Mouse (Mus musculus): ENCODE measurements around the gene Snrnp40. TPM values are rescaled to one million over a fixed set of nuclear protein-coding genes. Genes with fewer than 3 reads are reported as not detected.

The Snrnp40 gene
- polyA plus RNA-seq, 1 experiment from 2014 or later: 155 TPM

DNA sequence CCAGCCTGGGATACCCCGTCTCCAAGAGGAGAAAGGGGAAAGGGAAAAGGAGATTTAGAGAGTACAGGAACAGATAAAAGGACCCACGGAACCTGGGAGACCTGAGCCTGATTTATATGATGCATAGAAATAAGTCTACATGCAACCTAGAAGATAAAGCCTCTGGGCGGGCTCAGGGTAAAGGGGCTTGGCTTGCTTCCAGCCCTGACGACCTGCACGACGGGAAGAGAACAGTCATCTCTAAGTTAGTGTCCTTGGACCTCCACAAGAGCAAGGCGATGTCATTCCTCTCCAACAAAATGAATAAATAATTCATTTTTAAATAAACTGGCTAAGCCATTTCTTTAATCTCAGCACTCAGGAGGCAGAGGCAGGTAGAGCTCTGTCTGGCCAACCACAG, 37.4 kb upstream of the Snrnp40 start:
- no peaks in the 10 kb centered on the region for H3K27me3 ChIP-seq (replicated peaks; ENCODE audit: control insufficient read depth, insufficient read depth, low read length)
- H3K4me3 ChIP-seq (ENCODE audit: low read depth, low read length): no peak overlapping the region
- H3K27ac ChIP-seq (ENCODE audit: low read depth): no peak overlapping the region
- no peaks in the 10 kb centered on the region for H3K4me1 ChIP-seq (replicated peaks; ENCODE audit: control insufficient read depth, insufficient read depth, low read length)
- WGBS: 76% methylated on average over 7 of the region's 7 CpGs
- ATAC-seq (replicated peaks; ENCODE audit: low FRiP score, low TSS enrichment, low read depth) (no peak), DNase-seq (ENCODE audit: low spot score) (no peak)
- H3K36me3 ChIP-seq (ENCODE audit: control insufficient read depth, insufficient read depth, low read length): peaks cover 58% of the 10 kb centered on the region
- H3K4me2 ChIP-seq (ENCODE audit: low read length): no peak overlapping the region
- no peaks in the 10 kb centered on the region for H3K9me3 ChIP-seq (ENCODE audit: control insufficient read depth, low read length)
- H3K9ac ChIP-seq (ENCODE audit: low read length): no peak overlapping the region

DNA sequence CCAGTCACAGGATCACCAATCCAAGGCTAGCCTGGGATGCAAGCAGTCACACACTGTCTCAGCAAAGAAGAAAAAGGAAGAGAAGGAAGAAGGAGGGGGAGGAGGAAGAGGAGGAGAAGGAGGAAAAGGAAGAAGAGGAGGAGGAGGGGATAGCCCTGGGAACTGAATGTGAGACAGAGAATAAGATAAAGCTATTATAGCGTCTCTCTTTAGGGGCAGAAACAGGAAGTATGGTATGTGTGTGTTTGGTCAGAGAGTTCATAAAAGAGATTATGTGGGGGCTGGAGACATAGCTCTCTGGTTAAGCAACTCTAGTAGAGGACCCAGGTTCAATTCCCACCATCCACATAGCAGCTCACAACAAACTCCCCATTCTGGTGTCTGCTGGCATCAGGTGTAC, 36.8 kb upstream of the Snrnp40 start:
- H3K27me3 ChIP-seq (replicated peaks; ENCODE audit: control insufficient read depth, insufficient read depth, low read length): no peaks in the 10 kb centered on the region
- ATAC-seq (replicated peaks; ENCODE audit: low FRiP score, low TSS enrichment, low read depth): no peak

DNA sequence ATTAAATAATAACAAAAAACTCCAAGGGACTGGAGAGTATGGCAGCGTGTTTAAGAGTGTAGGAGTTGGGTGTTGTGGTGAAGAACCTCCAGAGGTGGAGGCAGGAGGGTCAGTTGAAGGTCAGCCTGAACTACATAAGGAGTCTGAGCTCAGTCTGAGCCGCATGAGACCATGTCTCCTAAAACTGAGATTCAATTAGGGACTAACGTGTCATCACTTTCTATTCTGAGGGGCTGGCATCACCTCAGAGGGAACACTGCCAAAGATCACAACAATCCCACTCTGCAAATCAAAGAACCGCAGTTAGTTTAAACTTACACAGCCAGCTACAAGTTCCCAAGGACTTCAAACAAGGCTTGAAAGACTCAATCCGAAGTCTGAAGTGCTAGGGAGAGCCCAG, 36.3 kb upstream of the Snrnp40 start:
- ATAC-seq (replicated peaks; ENCODE audit: low FRiP score, low TSS enrichment, low read depth) (no peak), DNase-seq (ENCODE audit: low spot score) (no peak)
- Histone ChIP-seq H3K36me3 (ENCODE audit: control insufficient read depth, insufficient read depth, low read length) (peaks cover 63% of the 10 kb centered on the region), H3K9ac (ENCODE audit: low read length) (no peak overlapping the region), H3K9me3 (ENCODE audit: control insufficient read depth, low read length) (no peaks in the 10 kb centered on the region), H3K27ac (ENCODE audit: low read depth) (no peak overlapping the region), H3K27me3 (replicated peaks; ENCODE audit: control insufficient read depth, insufficient read depth, low read length) (no peaks in the 10 kb centered on the region), H3K4me1 (replicated peaks; ENCODE audit: control insufficient read depth, insufficient read depth, low read length) (no peaks in the 10 kb centered on the region), H3K4me2 (ENCODE audit: low read length) (no peak overlapping the region), H3K4me3 (ENCODE audit: low read depth, low read length) (no peak overlapping the region)
- 86% methylated on average over 5 of the region's 5 CpGs for WGBS

More for the DNA sequence above, 36.8 kb upstream of the Snrnp40 start:
- Histone ChIP-seq H3K4me3 (ENCODE audit: low read depth, low read length) (no peak overlapping the region), H3K27ac (ENCODE audit: low read depth) (no peak overlapping the region), H3K9ac (ENCODE audit: low read length) (no peak overlapping the region), H3K4me1 (replicated peaks; ENCODE audit: control insufficient read depth, insufficient read depth, low read length) (no peaks in the 10 kb centered on the region), H3K4me2 (ENCODE audit: low read length) (no peak overlapping the region), H3K9me3 (ENCODE audit: control insufficient read depth, low read length) (no peaks in the 10 kb centered on the region), H3K36me3 (ENCODE audit: control insufficient read depth, insufficient read depth, low read length) (peaks cover 61% of the 10 kb centered on the region)
- no peak for DNase-seq (ENCODE audit: low spot score)
- WGBS: 83% methylated on average over 1 of the region's 1 CpGs

DNA sequence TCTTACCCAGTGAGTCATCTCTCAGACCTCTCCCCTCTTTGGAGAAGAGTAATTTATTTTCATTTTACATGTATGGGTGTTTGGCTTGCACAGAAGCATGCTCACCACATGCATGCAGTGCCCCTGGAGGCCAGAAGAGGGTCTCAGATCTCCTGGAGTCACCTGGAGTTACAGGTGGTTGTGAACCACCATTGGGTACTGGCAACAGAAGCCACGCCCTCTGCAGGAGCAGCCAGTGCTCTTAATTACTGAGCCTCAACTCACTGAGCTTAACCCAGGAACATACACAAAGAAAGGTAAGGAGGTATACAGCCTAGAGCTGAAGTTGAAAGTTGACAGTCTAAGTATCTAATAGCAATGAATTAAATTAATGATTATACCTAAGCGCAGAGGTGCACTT, 34.5 kb upstream of the Snrnp40 start:
- H3K36me3 ChIP-seq (ENCODE audit: control insufficient read depth, insufficient read depth, low read length): peaks cover 67% of the 10 kb centered on the region
- no peak overlapping the region for H3K9ac ChIP-seq (ENCODE audit: low read length)
- ATAC-seq (replicated peaks; ENCODE audit: low FRiP score, low TSS enrichment, low read depth): no peak
- DNase-seq (ENCODE audit: low spot score): no peak
- no peaks in the 10 kb centered on the region for H3K4me1 ChIP-seq (replicated peaks; ENCODE audit: control insufficient read depth, insufficient read depth, low read length)
- no peak overlapping the region for H3K4me3 ChIP-seq (ENCODE audit: low read depth, low read length)
- H3K27me3 ChIP-seq (replicated peaks; ENCODE audit: control insufficient read depth, insufficient read depth, low read length): no peaks in the 10 kb centered on the region
- no peaks in the 10 kb centered on the region for H3K9me3 ChIP-seq (ENCODE audit: control insufficient read depth, low read length)
- H3K4me2 ChIP-seq (ENCODE audit: low read length): no peak overlapping the region
- no peak overlapping the region for H3K27ac ChIP-seq (ENCODE audit: low read depth)
- WGBS: 97% methylated on average over 2 of the region's 2 CpGs

DNA sequence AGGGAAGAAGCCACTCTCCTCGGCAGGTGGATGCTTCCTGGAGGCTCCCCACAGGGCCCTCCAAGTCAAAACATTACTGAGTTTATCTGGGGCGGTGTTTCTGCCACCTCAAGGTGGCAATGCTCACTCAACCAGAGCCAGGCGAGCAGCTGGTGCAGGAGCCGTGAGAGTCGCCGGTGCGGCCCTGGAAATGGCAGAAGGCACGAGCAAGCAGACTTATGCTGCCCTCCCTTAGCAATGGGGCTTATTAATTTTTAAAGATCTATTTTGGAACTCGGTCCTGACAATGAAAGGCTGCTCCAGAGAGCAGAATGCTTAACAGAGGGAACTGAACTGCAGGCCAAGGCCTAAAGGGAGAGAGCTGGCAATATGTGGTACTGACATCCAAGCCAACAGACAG, 32.6 kb upstream of the Snrnp40 start:
- Histone ChIP-seq H3K9me3 (ENCODE audit: control insufficient read depth, low read length) (no peaks in the 10 kb centered on the region), H3K9ac (ENCODE audit: low read length) (no peak overlapping the region), H3K4me2 (ENCODE audit: low read length) (no peak overlapping the region), H3K4me1 (replicated peaks; ENCODE audit: control insufficient read depth, insufficient read depth, low read length) (no peaks in the 10 kb centered on the region), H3K36me3 (ENCODE audit: control insufficient read depth, insufficient read depth, low read length) (peaks cover 74% of the 10 kb centered on the region), H3K27ac (ENCODE audit: low read depth) (no peak overlapping the region), H3K27me3 (replicated peaks; ENCODE audit: control insufficient read depth, insufficient read depth, low read length) (no peaks in the 10 kb centered on the region), H3K4me3 (ENCODE audit: low read depth, low read length) (no peak overlapping the region)
- DNase-seq (ENCODE audit: low spot score): no peak
- no peak for ATAC-seq (replicated peaks; ENCODE audit: low FRiP score, low TSS enrichment, low read depth)
- 88% methylated on average over 9 of the region's 9 CpGs for WGBS

DNA sequence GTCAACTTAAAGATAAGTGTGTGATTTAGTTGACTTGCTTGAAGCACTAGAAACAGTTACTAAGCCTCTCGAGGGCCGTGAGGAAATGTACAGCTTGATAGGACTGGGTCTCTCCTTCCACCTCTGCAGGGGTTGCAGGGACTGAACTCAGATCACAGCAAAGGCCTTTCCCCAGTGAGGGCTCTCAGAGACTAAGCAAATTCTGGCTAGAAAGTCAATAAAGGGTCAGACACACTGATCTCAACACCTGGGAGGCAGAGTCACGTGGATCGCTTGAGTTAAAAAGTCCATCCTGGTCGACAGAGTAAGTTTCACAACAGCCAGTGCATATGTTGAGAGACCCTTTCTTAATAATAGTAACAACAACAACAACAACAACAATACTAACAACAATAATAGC, 24.1 kb upstream of the Snrnp40 start:
- no peak overlapping the region for H3K4me2 ChIP-seq (ENCODE audit: low read length)
- no peak overlapping the region for H3K9ac ChIP-seq (ENCODE audit: low read length)
- H3K4me3 ChIP-seq (ENCODE audit: low read depth, low read length): no peak overlapping the region
- DNase-seq (ENCODE audit: low spot score): no peak
- no peaks in the 10 kb centered on the region for H3K9me3 ChIP-seq (ENCODE audit: control insufficient read depth, low read length)
- ATAC-seq (replicated peaks; ENCODE audit: low FRiP score, low TSS enrichment, low read depth): no peak
- no peaks in the 10 kb centered on the region for H3K27me3 ChIP-seq (replicated peaks; ENCODE audit: control insufficient read depth, insufficient read depth, low read length)
- H3K27ac ChIP-seq (ENCODE audit: low read depth): no peak overlapping the region
- no peaks in the 10 kb centered on the region for H3K4me1 ChIP-seq (replicated peaks; ENCODE audit: control insufficient read depth, insufficient read depth, low read length)
- H3K36me3 ChIP-seq (ENCODE audit: control insufficient read depth, insufficient read depth, low read length): peaks cover 51% of the 10 kb centered on the region
- whole genome bisulfite sequencing: 71% methylated on average over 5 of the region's 5 CpGs

DNA sequence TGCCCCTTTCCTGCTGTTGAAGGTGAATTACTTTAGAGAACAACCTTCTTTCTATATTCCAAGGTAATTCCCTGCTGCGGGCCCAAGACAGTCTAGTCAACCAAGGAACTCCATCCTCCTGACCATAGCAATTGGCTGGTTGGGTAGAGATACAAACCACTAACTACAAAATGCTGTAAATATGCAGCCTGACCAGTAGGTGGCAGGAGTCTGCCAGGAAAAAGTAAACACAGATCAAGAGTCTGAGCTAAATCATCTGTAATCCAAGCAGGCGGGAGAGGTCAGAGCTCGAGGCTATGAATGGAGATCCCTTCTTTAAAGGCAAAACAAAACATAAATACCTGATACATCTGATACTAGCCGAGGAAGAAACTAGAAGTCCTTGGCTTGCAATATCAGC, 18.2 kb upstream of the Snrnp40 start:
- no peaks in the 10 kb centered on the region for H3K4me1 ChIP-seq (replicated peaks; ENCODE audit: control insufficient read depth, insufficient read depth, low read length)
- 23% methylated on average over 4 of the region's 4 CpGs for WGBS
- H3K9ac ChIP-seq (ENCODE audit: low read length): no peak overlapping the region
- no peaks in the 10 kb centered on the region for H3K9me3 ChIP-seq (ENCODE audit: control insufficient read depth, low read length)
- no peaks in the 10 kb centered on the region for H3K27me3 ChIP-seq (replicated peaks; ENCODE audit: control insufficient read depth, insufficient read depth, low read length)
- no peak for ATAC-seq (replicated peaks; ENCODE audit: low FRiP score, low TSS enrichment, low read depth)
- H3K4me2 ChIP-seq (ENCODE audit: low read length): no peak overlapping the region
- H3K4me3 ChIP-seq (ENCODE audit: low read depth, low read length): no peak overlapping the region
- peak; percentile 74 for DNase-seq (ENCODE audit: low spot score)
- peaks cover 29% of the 10 kb centered on the region for H3K36me3 ChIP-seq (ENCODE audit: control insufficient read depth, insufficient read depth, low read length)
- no peak overlapping the region for H3K27ac ChIP-seq (ENCODE audit: low read depth)

DNA sequence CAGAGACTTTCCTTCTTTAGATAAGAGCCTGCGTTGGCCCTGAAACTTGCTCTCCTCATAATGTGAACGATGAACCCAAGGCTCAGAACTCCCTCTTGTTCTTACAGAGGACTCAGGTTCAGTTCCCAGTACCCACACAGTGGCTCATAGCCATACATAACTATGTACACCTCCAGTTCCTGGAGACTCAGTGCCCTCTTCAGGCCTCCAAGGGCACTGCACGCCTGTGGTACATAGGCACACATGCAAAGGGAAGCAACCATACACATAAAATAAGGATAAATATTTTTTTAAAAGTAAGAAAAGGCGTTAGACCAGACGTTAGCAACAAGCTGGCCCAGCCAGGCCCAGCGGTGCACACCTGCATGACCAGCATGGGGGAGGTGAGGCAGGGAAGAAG, 10.3 kb upstream of the Snrnp40 start:
- peaks cover 70% of the 10 kb centered on the region for H3K36me3 ChIP-seq (ENCODE audit: control insufficient read depth, insufficient read depth, low read length)
- H3K27me3 ChIP-seq (replicated peaks; ENCODE audit: control insufficient read depth, insufficient read depth, low read length): no peaks in the 10 kb centered on the region
- DNase-seq (ENCODE audit: low spot score) (no peak), ATAC-seq (replicated peaks; ENCODE audit: low FRiP score, low TSS enrichment, low read depth) (no peak)
- H3K9me3 ChIP-seq (ENCODE audit: control insufficient read depth, low read length): no peaks in the 10 kb centered on the region
- H3K4me2 ChIP-seq (ENCODE audit: low read length): no peak overlapping the region
- 95% methylated on average over 6 of the region's 6 CpGs for WGBS
- no peak overlapping the region for H3K9ac ChIP-seq (ENCODE audit: low read length)
- no peak overlapping the region for H3K27ac ChIP-seq (ENCODE audit: low read depth)
- H3K4me3 ChIP-seq (ENCODE audit: low read depth, low read length): no peak overlapping the region
- H3K4me1 ChIP-seq (replicated peaks; ENCODE audit: control insufficient read depth, insufficient read depth, low read length): no peaks in the 10 kb centered on the region

DNA sequence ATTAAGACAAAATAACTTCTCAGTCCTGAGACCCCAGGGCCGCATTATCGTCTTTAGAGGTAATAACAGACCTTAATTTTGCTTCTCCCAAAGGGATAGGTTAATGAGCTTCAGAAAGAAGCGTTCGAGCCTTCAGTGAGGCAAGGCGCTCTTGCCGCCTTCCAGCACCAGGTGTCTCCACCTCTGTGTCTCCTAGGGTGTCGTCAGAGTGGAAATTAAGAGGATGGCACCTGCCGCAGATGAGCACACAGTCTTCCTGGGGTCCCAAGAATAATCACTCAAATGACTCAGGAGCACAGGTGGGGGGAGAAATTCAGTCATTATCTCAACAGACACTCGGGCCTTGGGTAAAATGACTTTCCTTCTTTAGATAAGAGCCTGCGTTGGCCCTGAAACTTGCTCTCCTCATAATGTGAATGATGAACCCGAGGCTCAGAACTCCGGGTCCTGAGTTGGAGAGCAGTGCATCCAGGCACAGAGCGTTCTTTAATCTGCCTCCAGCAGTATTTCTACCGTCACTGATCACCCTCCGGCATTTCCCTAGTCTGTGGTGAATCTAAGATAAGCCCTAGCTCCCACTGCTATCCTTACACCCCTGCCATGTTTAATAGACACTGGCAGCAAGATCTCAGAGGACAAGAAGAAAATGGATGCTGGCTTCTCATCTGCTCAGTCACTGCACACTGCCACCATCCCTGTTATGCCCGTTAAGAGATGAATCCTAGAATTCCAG, 9.1 kb upstream of the Snrnp40 start:
- DNase-seq (ENCODE audit: low spot score) (no peak), ATAC-seq (replicated peaks; ENCODE audit: low FRiP score, low TSS enrichment, low read depth) (no peak)
- Histone ChIP-seq H3K4me3 (ENCODE audit: low read depth, low read length) (no peak overlapping the region), H3K4me2 (ENCODE audit: low read length) (no peak overlapping the region), H3K27me3 (replicated peaks; ENCODE audit: control insufficient read depth, insufficient read depth, low read length) (no peaks in the 10 kb centered on the region), H3K4me1 (replicated peaks; ENCODE audit: control insufficient read depth, insufficient read depth, low read length) (no peaks in the 10 kb centered on the region), H3K27ac (ENCODE audit: low read depth) (no peak overlapping the region), H3K36me3 (ENCODE audit: control insufficient read depth, insufficient read depth, low read length) (peaks cover 68% of the 10 kb centered on the region), H3K9me3 (ENCODE audit: control insufficient read depth, low read length) (no peaks in the 10 kb centered on the region), H3K9ac (ENCODE audit: low read length) (no peak overlapping the region)
- WGBS: 87% methylated on average over 16 of the region's 16 CpGs
